Mouse (Mus musculus) embryonic facial prominence, embryonic 13.5 days (tissue): ENCODE data around the gene Ripply3. TPM values are rescaled to one million over a fixed set of nuclear protein-coding genes. Genes with fewer than 3 reads are reported as not detected.
"Not testable (repeated sequence)": the region's sequence is repeated elsewhere in the genome, so short reads cannot be mapped to it uniquely, and the experiment has no call there.

ENCODE experiments used
- ATAC-seq: fragments of 200-750 bp; cut with Nextera tagmentation; 2 replicates; pipeline ENCODE4 v1.8.0; 2017; ENCODE audit warnings: low read depth; ENCODE audit not compliant: insufficient number of reproducible peaks, insufficient read depth, low FRiP score, low TSS enrichment
- H3K27ac ChIP-seq: fragments of 300-500 bp; sonication (generic); 2 replicates; pipeline ENCODE4 v1.5.1; 2015; ENCODE audit warnings: moderate library complexity, mild to moderate bottlenecking, inconsistent platforms
- H3K27me3 ChIP-seq: fragments of 300-500 bp; sonication (generic); 2 replicates; pipeline ENCODE4 v1.6.1; 2015; ENCODE audit warnings: mild to moderate bottlenecking, inconsistent platforms
- H3K36me3 ChIP-seq: fragments of 300-500 bp; sonication (generic); 2 replicates; pipeline ENCODE4 v1.6.1; 2015; ENCODE audit warnings: mild to moderate bottlenecking, inconsistent platforms
- H3K4me1 ChIP-seq: fragments of 300-500 bp; sonication (generic); 2 replicates; pipeline ENCODE4 v1.6.1; 2015; ENCODE audit warnings: inconsistent platforms
- H3K4me2 ChIP-seq: fragments of 300-500 bp; sonication (generic); 2 replicates; pipeline ENCODE4 v1.6.1; 2015; ENCODE audit warnings: moderate library complexity, mild to moderate bottlenecking, inconsistent platforms
- H3K4me3 ChIP-seq: fragments of 300-500 bp; sonication (generic); 2 replicates; pipeline ENCODE4 v1.5.1; 2015; ENCODE audit warnings: mild to moderate bottlenecking, inconsistent platforms
- H3K9ac ChIP-seq: fragments of 300-500 bp; sonication (generic); 2 replicates; pipeline ENCODE4 v1.6.1; 2015; ENCODE audit warnings: mild to moderate bottlenecking, inconsistent platforms
- H3K9me3 ChIP-seq: fragments of 300-500 bp; sonication (generic); 2 replicates; pipeline ENCODE4 v1.6.1; 2016; ENCODE audit warnings: inconsistent platforms
- WGBS: fragments of 180-500 bp; shearing (Covaris S2); methylation state at CpG from one replicate; pipeline ENCODE4 v1.1.7; 2015; ENCODE audit warnings: mixed read lengths; 5-methylcytosine and 5-hydroxymethylcytosine counted together
- polyA plus RNA-seq: library from polyadenylated mRNA; unstranded; fragments of >200 nt; fragmentation: Nextera tagmentation; extraction: Ambion mirVana; gene quantifications from 2 replicates; pipeline ENCODE4 v1.2.1, GENCODE M21; 2015

The Ripply3 gene
- polyA plus RNA-seq, 1 experiment from 2014 or later = 3.2 TPM

- Histone ChIP-seq H3K9ac (no peak overlapping the region), H3K4me3 (no peak overlapping the region), H3K4me2 (no peak overlapping the region), H3K4me1 (peaks cover 5% of the 10 kb centered on the region), H3K27ac (no peak overlapping the region), H3K27me3 (0 out of 2 replicates have a peak, but pooled peaks cover 5% of the 10 kb centered on the region), H3K36me3 (no peaks in the 10 kb centered on the region), H3K9me3 (no peaks in the 10 kb centered on the region)
- WGBS = 75% methylated on average over 5 of the region's 5 CpGs
- ATAC-seq = no peak
These were observed 10.5 kb upstream of the Ripply3 start for GRCm38 (mm10) chr16:94317752-94318151.

- H3K9ac ChIP-seq = no peak overlapping the region
- H3K4me3 ChIP-seq = no peak overlapping the region
- H3K4me1 ChIP-seq = no peaks in the 10 kb centered on the region
- H3K27ac ChIP-seq = no peak overlapping the region
- 81% methylated on average over 5 of the region's 5 CpGs for WGBS
- no peaks in the 10 kb centered on the region for H3K36me3 ChIP-seq
- ATAC-seq = no peak
- H3K9me3 ChIP-seq = no peaks in the 10 kb centered on the region
- H3K27me3 ChIP-seq = peaks cover 8% of the 10 kb centered on the region
- no peak overlapping the region for H3K4me2 ChIP-seq
These were observed 8.0 kb upstream of the Ripply3 start for GRCm38 (mm10) chr16:94320223-94320622.

- no peak for ATAC-seq
- Histone ChIP-seq H3K4me1 (peaks cover 11% of the 10 kb centered on the region), H3K4me3 (no peak overlapping the region), H3K27me3 (peaks cover 28% of the 10 kb centered on the region), H3K9ac (no peak overlapping the region), H3K4me2 (no peak overlapping the region), H3K27ac (no peak overlapping the region), H3K9me3 (no peaks in the 10 kb centered on the region), H3K36me3 (no peaks in the 10 kb centered on the region)
- 61% methylated on average over 5 of the region's 5 CpGs for WGBS
These were observed 4.5 kb upstream of the Ripply3 start for GRCm38 (mm10) chr16:94323681-94324080.

GRCm38 (mm10) chr16:94326008-94326407 lies 2.2 kb upstream of the Ripply3 start:
- Histone ChIP-seq H3K4me2 (no peak overlapping the region), H3K27me3 (peaks cover 46% of the 10 kb centered on the region), H3K4me1 (peaks cover 25% of the 10 kb centered on the region), H3K4me3 (no peak overlapping the region), H3K9ac (no peak overlapping the region), H3K36me3 (no peaks in the 10 kb centered on the region), H3K27ac (no peak overlapping the region), H3K9me3 (no peaks in the 10 kb centered on the region)
- no peak for ATAC-seq
- 88% methylated on average over 3 of the region's 3 CpGs for WGBS

- no peaks in the 10 kb centered on the region for H3K36me3 ChIP-seq
- H3K27me3 ChIP-seq = peaks cover 46% of the 10 kb centered on the region
- WGBS = 7% methylated on average over 25 of the region's 25 CpGs
- peak overlapping the region; percentile 82 for H3K4me2 ChIP-seq
- H3K4me1 ChIP-seq = peaks cover 25% of the 10 kb centered on the region
- H3K4me3 ChIP-seq = peak overlapping the region; percentile 51
- ATAC-seq = no peak
- H3K9ac ChIP-seq = no peak overlapping the region
- no peak overlapping the region for H3K27ac ChIP-seq
- H3K9me3 ChIP-seq = no peaks in the 10 kb centered on the region
These were observed 954 bp downstream of the Ripply3 start for GRCm38 (mm10) chr16:94328881-94329867.

GRCm38 (mm10) chr16:94330429-94330828 lies 2.2 kb downstream of the Ripply3 start:
- H3K27ac ChIP-seq = no peak overlapping the region
- ATAC-seq = no peak
- peaks cover 42% of the 10 kb centered on the region for H3K27me3 ChIP-seq
- H3K36me3 ChIP-seq = no peaks in the 10 kb centered on the region
- H3K4me1 ChIP-seq = peaks cover 25% of the 10 kb centered on the region
- H3K9me3 ChIP-seq = no peaks in the 10 kb centered on the region
- H3K4me2 ChIP-seq = no peak overlapping the region
- H3K9ac ChIP-seq = no peak overlapping the region
- WGBS = 57% methylated on average over 5 of the region's 5 CpGs
- H3K4me3 ChIP-seq = no peak overlapping the region

GRCm38 (mm10) chr16:94331233-94331885 lies 3.1 kb downstream of the Ripply3 start:
- Histone ChIP-seq H3K27me3 (peaks cover 40% of the 10 kb centered on the region), H3K4me2 (no peak overlapping the region), H3K9ac (no peak overlapping the region), H3K4me3 (no peak overlapping the region), H3K27ac (no peak overlapping the region), H3K4me1 (peaks cover 25% of the 10 kb centered on the region), H3K36me3 (no peaks in the 10 kb centered on the region), H3K9me3 (no peaks in the 10 kb centered on the region)
- ATAC-seq = no peak
- WGBS = 73% methylated on average over 9 of the region's 9 CpGs

GRCm38 (mm10) chr16:94331886-94332252 lies 3.6 kb downstream of the Ripply3 start:
- no peaks in the 10 kb centered on the region for H3K9me3 ChIP-seq
- H3K36me3 ChIP-seq = no peaks in the 10 kb centered on the region
- H3K4me2 ChIP-seq = no peak overlapping the region
- no peak for ATAC-seq
- H3K27me3 ChIP-seq = peaks cover 36% of the 10 kb centered on the region
- no peak overlapping the region for H3K9ac ChIP-seq
- H3K4me1 ChIP-seq = peaks cover 25% of the 10 kb centered on the region
- WGBS = 54% methylated on average over 5 of the region's 5 CpGs
- H3K27ac ChIP-seq = no peak overlapping the region
- H3K4me3 ChIP-seq = no peak overlapping the region

- ATAC-seq = no peak
- WGBS = 26% methylated on average over 5 of the region's 5 CpGs
- no peak overlapping the region for H3K4me3 ChIP-seq
- H3K27ac ChIP-seq = no peak overlapping the region
- no peak overlapping the region for H3K4me2 ChIP-seq
- no peaks in the 10 kb centered on the region for H3K9me3 ChIP-seq
- no peaks in the 10 kb centered on the region for H3K27me3 ChIP-seq
- H3K36me3 ChIP-seq = no peaks in the 10 kb centered on the region
- no peaks in the 10 kb centered on the region for H3K4me1 ChIP-seq
- H3K9ac ChIP-seq = no peak overlapping the region
These were observed 7.4 kb downstream of the Ripply3 start for GRCm38 (mm10) chr16:94335656-94336055.

GRCm38 (mm10) chr16:94339164-94340160 lies 11.2 kb downstream of the Ripply3 start:
- not testable (repeated sequence) for H3K9ac ChIP-seq, H3K4me2 ChIP-seq, H3K27ac ChIP-seq, H3K4me3 ChIP-seq, H3K27me3 ChIP-seq, H3K4me1 ChIP-seq, H3K9me3 ChIP-seq, ATAC-seq, H3K36me3 ChIP-seq
- 92% methylated on average over 22 of the region's 22 CpGs for WGBS

GRCm38 (mm10) chr16:94345733-94346132 lies 17.5 kb downstream of the Ripply3 start:
- Histone ChIP-seq H3K36me3 (no peaks in the 10 kb centered on the region), H3K4me2 (no peak overlapping the region), H3K27ac (no peak overlapping the region), H3K9me3 (no peaks in the 10 kb centered on the region), H3K9ac (no peak overlapping the region), H3K27me3 (no peaks in the 10 kb centered on the region), H3K4me1 (peaks cover 10% of the 10 kb centered on the region), H3K4me3 (no peak overlapping the region)
- ATAC-seq = no peak
- WGBS = 78% methylated on average over 1 of the region's 1 CpGs
